In the genomic region with DNA sequence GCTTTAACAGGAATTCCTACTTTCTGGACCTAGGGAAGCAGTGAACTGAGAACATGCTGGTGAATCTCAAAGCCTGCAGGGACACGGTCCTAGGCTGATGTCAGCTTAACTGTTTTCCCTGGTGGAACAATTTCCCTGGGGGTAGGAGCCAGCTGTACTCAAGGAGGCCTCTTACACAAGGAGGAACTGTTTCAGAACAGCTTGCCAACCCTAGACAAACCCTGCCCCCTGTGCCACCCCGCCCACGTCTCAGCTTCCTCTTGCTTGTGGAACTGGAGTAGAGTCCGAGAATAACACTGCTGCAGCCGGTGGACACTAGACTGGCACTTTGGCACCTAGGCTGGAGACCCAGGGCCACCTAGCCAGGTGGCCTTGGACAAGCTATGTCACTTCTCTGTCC, we compare ENCODE assay signal across 9 mouse cellular contexts.
DNase-seq lines count a peak whose midpoint lies in the region; ATAC-seq and TF ChIP-seq lines count a peak whose summit lies in the region.
"Had no signal": no experiment of that assay in that cellular context is flagged by ENCODE, and none has a peak within 500 bp of the region (broad histone marks: within the 10 kb centered on the region; RNA-seq: fewer than 3 reads in every experiment).

No protein-coding gene starts in this region.

- H3K4me1 ChIP-seq in liver, postnatal 0 days (ENCODE audit: insufficient read depth): 0 out of 2 replicates have a peak, but pooled peaks cover 2% of the 10 kb centered on the region
- H3K4me1 ChIP-seq in liver, embryonic 12.5 days: no peaks in the 10 kb centered on the region

- no peak for ATAC-seq in liver, postnatal 0 days
- no peak for ATAC-seq in liver, embryonic 12.5 days
- peak; percentile 89 for ATAC-seq in common myeloid progenitor, adult 5-6 weeks (replicated peaks; ENCODE audit: low read depth, poor library complexity, severe bottlenecking)
- ATAC-seq in erythroblast, adult 5-6 weeks (replicated peaks; ENCODE audit: low FRiP score, poor library complexity, severe bottlenecking): no peak

- no peak for TF ChIP-seq EP300 in liver, postnatal 0 days (IDR thresholded peaks at IDR 0.05; ENCODE audit: low read depth)

- no peak overlapping the region for H3K4me3 ChIP-seq in liver, postnatal 0 days (ENCODE audit: low read depth, low read length)
- H3K4me3 ChIP-seq in liver, embryonic 12.5 days: no peak overlapping the region

- H3K27me3 ChIP-seq in liver, postnatal 0 days (ENCODE audit: insufficient read depth, low read length): no peaks in the 10 kb centered on the region
- no peaks in the 10 kb centered on the region; the same call in 1 of the 2 replicates for H3K27me3 ChIP-seq in liver, embryonic 12.5 days (replicated peaks)

- no peak for TF ChIP-seq CTCF in liver, postnatal 0 days (IDR thresholded peaks at IDR 0.05; ENCODE audit: low read depth)

- H3K9me3 ChIP-seq in liver, postnatal 0 days (ENCODE audit: low read length): no peaks in the 10 kb centered on the region
- no peaks in the 10 kb centered on the region for H3K9me3 ChIP-seq in liver, embryonic 12.5 days (replicated peaks)

- peak; percentile 42 for DNase-seq in liver, postnatal 0 days
- DNase-seq in layer of hippocampus, adult 9-11 months: peak; percentile 81
- DNase-seq in right cerebral cortex, postnatal 25 days: peak; percentile 24
- no peak for DNase-seq in cerebellum, adult 11 months
- no peak for DNase-seq in B cell, adult 2 months
- DNase-seq: lung, embryonic 14.5 days had no signal

- H3K27ac ChIP-seq in liver, postnatal 0 days (ENCODE audit: low read depth): no peak overlapping the region
- H3K27ac ChIP-seq in liver, embryonic 12.5 days: no peak overlapping the region

- H3K36me3 ChIP-seq in liver, postnatal 0 days (replicated peaks; ENCODE audit: insufficient read depth, low read length): no peaks in the 10 kb centered on the region
- no peaks in the 10 kb centered on the region for H3K36me3 ChIP-seq in liver, embryonic 12.5 days

- H3K9ac ChIP-seq in liver, postnatal 0 days (replicated peaks): no peak overlapping the region
- H3K9ac ChIP-seq in liver, embryonic 12.5 days: no peak overlapping the region
- H3K9ac ChIP-seq: lung, embryonic 14.5 days had no signal

- no peak overlapping the region for H3K4me2 ChIP-seq in liver, postnatal 0 days (ENCODE audit: low read depth, low read length)
- H3K4me2 ChIP-seq in liver, embryonic 12.5 days: no peak overlapping the region
- H3K4me2 ChIP-seq: lung, embryonic 14.5 days had no signal

- 34% methylated on average over 5 of the region's 5 CpGs for WGBS in liver, postnatal 0 days (ENCODE audit: insufficient replicate concordance)
- 36% methylated on average over 5 of the region's 5 CpGs for WGBS in liver, embryonic 12.5 days (ENCODE audit: insufficient replicate concordance)

Comparison
In these comparisons a context has a peak if more than half of its experiments do, and no peak if none do; other contexts are left out.
1. DNase-seq: peak in liver, postnatal 0 days (single experiment), layer of hippocampus, adult 9-11 months (single experiment) and right cerebral cortex, postnatal 25 days (single experiment); none in cerebellum, adult 11 months (single experiment) and B cell, adult 2 months (0 of 2).